Mouse (Mus musculus): ENCODE data around the gene Suv39h1.
"Not testable (repeated sequence)": the region's sequence is repeated elsewhere in the genome, so short reads cannot be mapped to it uniquely, and the experiment has no call there.

Gene Suv39h1

GRCm38 (mm10) chrX:8074430-8075014, at the start of gene Suv39h1:
Suv39h1 (minus strand) TSS chrX:8074760.
- DNase-seq (ENCODE audit: low spot score in 2 of 2) = peak; percentile 90

DNA sequence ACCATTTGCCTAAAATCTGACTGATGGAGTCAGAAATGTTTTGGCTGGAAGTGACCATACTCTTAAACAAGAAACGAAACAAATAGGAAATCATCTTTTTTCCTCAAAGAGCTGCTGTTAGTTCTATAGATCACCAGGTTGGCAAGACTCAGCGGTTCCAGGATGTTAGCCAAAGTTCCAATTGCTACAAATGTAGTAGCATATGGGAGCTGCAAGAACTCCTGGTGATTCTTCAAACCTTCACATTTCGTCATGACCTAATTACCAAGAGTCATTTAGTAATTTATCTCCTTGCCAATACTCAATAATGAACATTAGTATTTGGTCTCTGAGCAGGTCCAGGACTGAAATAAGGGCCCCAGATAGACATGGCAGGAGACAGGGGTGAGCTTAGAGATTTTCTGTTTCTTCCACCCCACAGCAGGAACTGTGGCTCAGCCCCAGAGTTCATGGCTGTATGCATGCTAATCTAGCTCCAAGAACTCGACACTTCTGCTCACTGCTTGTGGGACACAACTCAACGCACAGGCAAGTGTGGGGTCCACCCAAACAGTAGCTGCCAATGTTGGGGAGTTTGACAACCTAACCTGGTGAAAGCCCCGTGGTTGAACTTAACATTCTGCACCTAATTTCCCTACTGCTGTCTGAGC, 49.4 kb upstream of the Suv39h1 start:
- no peak for DNase-seq (ENCODE audit: low spot score in 2 of 2)

- no peak for DNase-seq (ENCODE audit: low spot score in 2 of 2)
Measured at GRCm38 (mm10) chrX:8117264-8117663, 42.7 kb upstream of the Suv39h1 start.

DNA sequence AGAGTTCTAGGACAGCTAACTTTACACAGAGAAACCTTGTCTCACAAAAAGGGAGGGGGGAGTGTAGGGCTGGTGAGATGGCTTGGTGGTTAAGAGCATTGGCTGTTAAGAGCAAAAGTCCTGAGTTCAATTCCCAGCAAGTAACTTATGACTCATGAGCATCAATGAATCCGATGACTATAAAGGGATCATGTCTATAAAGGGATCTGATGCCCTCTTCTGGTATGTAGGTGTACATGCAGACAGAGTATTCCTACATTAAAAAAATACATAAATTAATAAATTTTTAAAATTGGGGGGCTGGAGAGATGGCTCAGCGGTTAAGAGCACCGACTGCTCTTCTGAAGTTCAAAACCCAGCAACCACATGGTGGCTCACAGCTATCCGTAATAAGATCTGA, 40.7 kb upstream of the Suv39h1 start:
- no peak for DNase-seq (ENCODE audit: low spot score in 2 of 2)

DNA sequence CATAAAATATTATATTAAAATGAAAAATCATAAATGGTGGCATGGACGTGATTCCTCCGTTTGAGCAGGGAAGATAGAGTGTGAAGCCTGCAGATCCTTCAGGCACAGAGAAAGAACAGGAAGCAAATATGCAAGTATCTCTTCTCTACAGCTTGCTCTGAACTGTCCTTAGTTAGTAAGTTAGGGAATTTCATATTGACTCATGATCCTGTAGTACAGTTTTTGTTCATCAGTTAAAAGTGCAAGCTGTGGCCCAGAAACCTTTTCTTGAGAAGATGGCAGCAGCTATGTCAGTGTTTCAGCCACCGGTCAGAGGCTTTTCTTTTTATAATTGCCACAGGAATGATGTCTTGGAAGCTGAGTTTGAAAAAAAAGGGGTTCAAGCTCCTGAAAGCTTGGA, 30.5 kb upstream of the Suv39h1 start:
- no peak for DNase-seq (ENCODE audit: low spot score in 2 of 2)

- DNase-seq (ENCODE audit: low spot score in 2 of 2) = no peak
Measured at GRCm38 (mm10) chrX:8102213-8102668, 27.7 kb upstream of the Suv39h1 start.

DNA sequence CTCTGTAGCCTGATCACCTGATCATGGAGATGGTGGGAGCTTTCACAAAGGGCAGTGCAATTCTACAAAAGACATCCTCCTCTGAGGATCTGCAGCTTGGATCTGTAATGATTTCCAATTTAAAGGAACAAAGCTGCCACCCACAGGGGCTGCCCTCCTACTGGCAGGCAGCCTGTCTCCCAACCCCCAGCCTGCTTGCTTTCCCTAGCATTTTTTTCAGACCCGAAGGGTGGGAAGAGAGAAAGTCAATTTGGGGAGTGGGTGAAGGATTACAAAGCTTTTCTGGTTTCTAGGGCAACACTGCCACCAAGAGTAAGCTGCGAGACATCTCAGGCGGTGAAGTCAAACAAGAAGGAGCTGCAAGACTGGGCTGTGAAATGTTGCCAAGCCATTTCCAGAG, 26.5 kb upstream of the Suv39h1 start:
- peak; percentile 46 to 66 for DNase-seq (ENCODE audit: low spot score in 2 of 2)

DNA sequence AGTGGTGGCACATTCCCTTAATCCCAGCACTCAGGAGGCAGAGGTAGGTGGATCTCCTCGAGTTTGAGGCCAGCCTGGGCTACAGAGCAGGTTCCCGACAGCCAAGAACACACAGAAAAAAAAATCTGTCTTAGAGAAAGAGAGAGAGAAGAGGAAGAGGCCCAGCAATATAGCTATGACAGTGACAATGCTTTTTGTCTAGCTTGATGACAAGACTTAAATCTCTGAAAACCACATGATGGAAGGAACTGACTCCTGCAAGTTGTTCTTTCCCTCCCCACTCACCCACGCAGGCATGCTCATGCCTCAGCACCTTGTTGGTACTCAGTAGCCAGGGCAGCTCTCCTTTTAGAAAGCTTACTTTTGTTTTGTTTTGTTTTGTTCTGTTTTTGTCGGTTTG, 24.9 kb upstream of the Suv39h1 start:
- DNase-seq (ENCODE audit: low spot score in 2 of 2) = no peak

DNA sequence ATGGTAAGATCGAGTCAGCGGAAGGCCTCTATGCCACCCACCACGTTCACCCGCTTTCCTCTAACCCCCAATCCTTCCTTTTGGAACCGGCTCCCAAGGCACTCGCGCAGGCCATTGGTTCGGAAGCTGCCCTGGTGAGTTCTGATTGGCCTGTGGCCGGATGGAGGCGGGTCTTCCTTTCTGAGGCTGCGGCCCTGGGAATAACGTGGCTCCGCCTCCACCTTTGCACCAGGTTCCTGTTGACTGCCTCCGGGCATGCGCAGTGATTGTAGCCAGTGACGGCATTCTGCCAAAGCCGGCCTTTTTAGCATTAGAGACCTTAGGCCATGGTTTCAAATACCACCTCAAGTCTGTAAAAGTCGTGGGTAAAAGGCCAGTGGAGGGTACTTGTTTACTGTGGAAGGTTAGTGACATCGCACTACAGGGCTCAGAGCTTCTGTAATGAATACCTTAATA, 22.3 kb upstream of the Suv39h1 start:
- DNase-seq (ENCODE audit: low spot score in 2 of 2) = peak; percentile 96 to 97

DNA sequence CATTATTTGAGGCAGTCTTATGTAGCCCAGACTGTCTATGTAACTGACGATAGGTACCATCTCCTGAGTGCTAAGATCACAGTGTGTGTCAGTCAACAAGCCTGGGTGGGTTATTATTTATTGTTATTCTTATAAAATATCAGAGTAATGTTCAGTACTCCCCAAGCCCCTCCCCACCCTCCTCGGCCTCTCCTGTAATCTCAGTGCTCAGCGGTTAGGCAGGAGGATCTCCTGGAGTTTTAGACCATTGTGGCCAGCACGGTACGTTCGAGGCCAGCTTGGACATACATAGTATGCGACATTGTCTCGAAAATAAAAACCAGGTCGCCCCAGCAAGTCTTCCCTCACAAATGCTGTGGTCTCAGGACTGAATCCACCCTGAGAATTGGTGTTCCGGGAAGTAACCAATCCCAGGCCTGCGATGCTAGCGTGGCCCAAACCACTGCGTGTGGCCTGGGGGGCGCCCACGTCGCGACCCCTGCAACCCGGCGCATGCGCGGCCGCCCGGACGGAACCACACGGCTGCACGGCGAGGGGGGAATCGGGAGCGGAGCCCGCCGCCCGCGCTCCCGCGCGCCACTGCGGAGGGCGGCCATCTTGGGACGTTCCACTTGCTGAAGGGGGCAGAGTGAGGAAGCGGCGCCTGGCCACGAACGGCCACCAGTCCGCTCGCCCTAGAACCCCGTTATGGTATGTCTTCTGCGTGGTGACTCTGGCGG, 21.7 kb upstream of the Suv39h1 start:
- peak; percentile 66 to 85 for DNase-seq (ENCODE audit: low spot score in 2 of 2)

- DNase-seq (ENCODE audit: low spot score in 2 of 2) = no peak
Measured at GRCm38 (mm10) chrX:8095546-8095945, 21.0 kb upstream of the Suv39h1 start.

DNA sequence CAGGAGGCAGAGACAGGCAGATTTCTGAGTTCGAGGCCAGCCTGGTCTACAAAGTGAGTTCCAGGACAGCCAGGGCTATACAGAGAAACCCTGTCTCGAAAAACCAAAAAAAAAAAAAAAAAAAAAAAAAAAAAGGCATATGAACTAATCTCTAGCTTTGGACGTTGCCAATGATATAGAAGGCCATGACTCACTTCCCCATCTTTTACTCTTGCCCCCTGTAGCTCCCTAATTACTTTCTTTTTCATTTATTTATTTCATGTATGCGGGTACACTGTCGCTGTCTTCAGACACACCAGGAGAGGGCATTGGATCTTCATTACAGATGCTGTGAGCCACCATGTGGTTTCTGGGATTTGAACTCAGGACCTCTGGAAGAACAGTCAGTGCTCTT, 16.4 kb upstream of the Suv39h1 start:
- DNase-seq (ENCODE audit: low spot score in 2 of 2) = not testable (repeated sequence)

GRCm38 (mm10) chrX:8090346-8090953, 15.9 kb upstream of the Suv39h1 start, which contains the start of gene Was:
Was (minus strand) TSS chrX:8090498.
- DNase-seq (ENCODE audit: low spot score in 2 of 2) = no peak

GRCm38 (mm10) chrX:8089746-8090145, 15.2 kb upstream of the Suv39h1 start:
- DNase-seq (ENCODE audit: low spot score in 2 of 2) = no peak

DNA sequence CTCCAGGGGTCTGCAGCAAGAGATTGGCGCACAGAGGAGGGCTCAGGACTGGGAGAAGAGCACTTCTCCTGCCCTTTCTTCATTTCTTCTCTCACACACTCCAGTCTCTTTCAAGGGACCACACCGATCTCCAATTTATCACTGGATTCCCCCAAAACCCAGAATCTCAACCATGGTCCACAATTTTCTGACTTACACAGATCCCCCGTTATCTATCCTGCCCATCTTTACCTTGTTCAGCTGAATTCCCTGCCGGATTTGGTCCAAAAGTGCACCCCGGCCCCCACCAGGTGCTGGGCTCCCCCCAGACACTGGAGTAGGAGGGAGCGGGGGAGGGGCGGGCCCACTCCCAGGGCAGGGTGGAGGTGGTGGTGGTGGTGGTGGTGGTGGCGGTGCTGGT, 11.1 kb upstream of the Suv39h1 start:
- no peak for DNase-seq (ENCODE audit: low spot score in 2 of 2)

- DNase-seq (ENCODE audit: low spot score in 2 of 2) = no peak
Measured at GRCm38 (mm10) chrX:8084771-8085259, 10.3 kb upstream of the Suv39h1 start.

- no peak for DNase-seq (ENCODE audit: low spot score in 2 of 2)
Measured at GRCm38 (mm10) chrX:8075104-8075503, 544 bp upstream of the Suv39h1 start.

DNA sequence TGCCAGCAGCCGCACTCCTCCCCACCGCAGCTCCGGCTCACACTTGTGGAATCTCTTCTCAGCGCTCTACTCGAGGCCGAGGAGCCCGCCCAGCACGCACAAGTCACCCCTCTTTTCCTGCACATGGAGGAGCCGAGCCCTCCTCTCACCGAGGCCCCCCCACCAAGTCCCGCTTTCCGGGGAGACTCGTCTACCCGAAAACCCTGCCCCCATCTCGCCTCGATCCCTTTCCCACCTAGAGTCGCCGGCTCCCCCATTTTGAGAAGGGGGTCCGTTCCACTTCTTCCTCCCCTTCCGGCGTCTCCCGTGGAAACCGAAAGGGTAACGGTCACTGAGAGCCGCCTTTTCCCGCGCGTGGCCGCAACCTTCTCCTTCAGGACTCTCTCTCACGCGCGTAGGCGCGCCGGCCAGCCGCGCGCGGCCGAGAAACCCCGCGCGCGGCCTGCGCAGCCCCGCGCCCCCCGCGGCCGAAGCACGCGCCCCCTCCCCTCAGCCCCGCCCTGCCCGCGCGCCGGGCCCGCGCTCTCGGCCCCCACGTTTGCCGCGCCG, 605 bp downstream of the Suv39h1 start:
- peak; percentile 4 to 10 for DNase-seq (ENCODE audit: low spot score in 2 of 2)

- DNase-seq (ENCODE audit: low spot score in 2 of 2) = no peak
Measured at GRCm38 (mm10) chrX:8069166-8069565, 5.4 kb downstream of the Suv39h1 start.

DNA sequence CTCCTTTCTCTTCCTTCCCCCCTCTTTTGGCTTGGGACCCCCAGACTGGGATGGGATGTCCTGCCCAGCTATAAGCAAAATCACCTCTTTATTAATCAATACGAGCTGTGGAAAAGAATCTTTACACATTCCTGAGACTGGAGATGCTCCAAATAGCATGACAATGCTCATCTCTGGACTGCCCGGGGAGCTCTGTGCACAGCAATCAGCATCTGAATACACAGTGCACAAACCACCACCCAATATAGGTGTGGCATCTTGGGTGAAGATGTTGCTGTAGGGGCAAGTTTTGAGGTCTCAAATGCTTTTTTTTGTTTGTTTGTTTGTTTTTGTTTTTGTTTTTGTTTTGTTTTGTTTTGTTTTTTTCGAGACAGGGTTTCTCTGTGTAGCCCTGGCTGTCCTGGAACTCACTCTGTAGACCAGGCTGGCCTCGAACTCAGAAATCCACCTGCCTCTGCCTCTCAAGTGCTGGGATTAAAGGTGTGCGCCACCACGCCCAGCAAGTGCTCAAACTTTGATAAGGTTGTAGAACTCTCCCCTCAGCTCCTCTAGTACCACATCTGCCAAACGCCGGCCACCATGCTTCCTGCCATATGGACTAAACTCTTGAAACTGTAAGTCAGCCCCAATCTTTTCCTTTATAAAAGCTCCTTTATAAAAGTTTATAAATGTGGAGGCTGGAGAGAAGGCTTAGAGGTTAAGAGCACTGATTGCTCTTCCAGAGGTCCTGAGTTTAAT, 23.3 kb downstream of the Suv39h1 start:
- not testable (repeated sequence) for DNase-seq (ENCODE audit: low spot score in 2 of 2)

DNA sequence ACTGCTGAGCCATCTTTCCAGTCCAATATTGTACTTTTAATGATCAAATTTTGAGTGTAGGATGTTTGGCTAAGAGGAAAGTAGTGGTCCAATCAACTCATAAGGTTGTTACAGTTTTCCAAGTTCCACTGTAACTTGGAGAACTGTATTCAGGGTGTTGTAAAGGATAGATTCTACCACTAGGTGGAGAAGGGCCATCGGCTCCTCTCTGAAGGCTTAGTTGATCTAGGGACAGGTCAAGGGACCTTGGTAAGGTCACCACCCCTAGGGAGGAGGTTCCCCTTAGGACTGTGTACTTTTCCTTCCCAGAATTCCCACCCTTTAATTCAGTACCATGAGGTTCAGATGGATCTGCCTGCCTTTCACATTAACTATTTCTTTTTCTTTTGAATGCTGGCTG, 41.6 kb downstream of the Suv39h1 start:
- DNase-seq (ENCODE audit: low spot score in 2 of 2) = no peak
